Mouse (Mus musculus): ENCODE data around the gene Nol4l. TPM values are rescaled to one million over a fixed set of nuclear protein-coding genes. Genes with fewer than 3 reads are reported as not detected.
"Not testable (repeated sequence)": the region's sequence is repeated elsewhere in the genome, so short reads cannot be mapped to it uniquely, and the experiment has no call there.

Gene Nol4l
- polyA plus RNA-seq, 1 experiment from 2014 or later: 17.2 TPM

GRCm38 (mm10) chr2:153393045-153393444 is 136.7 kb downstream of the Nol4l start:
- no peak overlapping the region for H3K4me3 ChIP-seq
- no peaks in the 10 kb centered on the region for H3K27me3 ChIP-seq (ENCODE audit: low read depth, poor library complexity, severe bottlenecking)
- DNase-seq (ENCODE audit: low spot score): no peak
- peaks cover 99% of the 10 kb centered on the region for H3K36me3 ChIP-seq
- 95% methylated on average over 10 of the region's 10 CpGs for WGBS
- H3K9me3 ChIP-seq (replicated peaks): no peaks in the 10 kb centered on the region
- no peak overlapping the region for H3K27ac ChIP-seq
- no peaks in the 10 kb centered on the region for H3K4me1 ChIP-seq

GRCm38 (mm10) chr2:153389831-153390230 is 139.9 kb downstream of the Nol4l start:
- 96% methylated on average over 2 of the region's 2 CpGs for WGBS
- Histone ChIP-seq H3K4me3 (no peak overlapping the region), H3K36me3 (peaks cover 95% of the 10 kb centered on the region), H3K27me3 (ENCODE audit: low read depth, poor library complexity, severe bottlenecking) (no peaks in the 10 kb centered on the region), H3K4me1 (no peaks in the 10 kb centered on the region), H3K9me3 (replicated peaks) (no peaks in the 10 kb centered on the region), H3K27ac (no peak overlapping the region)
- no peak for DNase-seq (ENCODE audit: low spot score)

- H3K36me3 ChIP-seq: peaks cover 89% of the 10 kb centered on the region
- no peaks in the 10 kb centered on the region for H3K27me3 ChIP-seq (ENCODE audit: low read depth, poor library complexity, severe bottlenecking)
- 98% methylated on average over 1 of the region's 1 CpGs for WGBS
- no peaks in the 10 kb centered on the region for H3K9me3 ChIP-seq (replicated peaks)
- no peaks in the 10 kb centered on the region for H3K4me1 ChIP-seq
- no peak for DNase-seq (ENCODE audit: low spot score)
- no peak overlapping the region for H3K27ac ChIP-seq
- H3K4me3 ChIP-seq: no peak overlapping the region
Measured at GRCm38 (mm10) chr2:153380479-153380878, 149.3 kb downstream of the Nol4l start.

GRCm38 (mm10) chr2:153375380-153375779 is 154.4 kb downstream of the Nol4l start:
- Histone ChIP-seq H3K4me1 (no peaks in the 10 kb centered on the region), H3K9me3 (replicated peaks) (no peaks in the 10 kb centered on the region), H3K27me3 (ENCODE audit: low read depth, poor library complexity, severe bottlenecking) (no peaks in the 10 kb centered on the region), H3K27ac (no peak overlapping the region), H3K36me3 (peaks cover 67% of the 10 kb centered on the region), H3K4me3 (no peak overlapping the region)
- 90% methylated on average over 2 of the region's 2 CpGs for WGBS
- DNase-seq (ENCODE audit: low spot score): no peak

- H3K27me3 ChIP-seq (ENCODE audit: low read depth, poor library complexity, severe bottlenecking): no peaks in the 10 kb centered on the region
- H3K27ac ChIP-seq: no peak overlapping the region
- H3K36me3 ChIP-seq: peaks cover 74% of the 10 kb centered on the region
- H3K4me1 ChIP-seq: no peaks in the 10 kb centered on the region
- no peak overlapping the region for H3K4me3 ChIP-seq
- DNase-seq (ENCODE audit: low spot score): no peak
- no peaks in the 10 kb centered on the region for H3K9me3 ChIP-seq (replicated peaks)
Measured at GRCm38 (mm10) chr2:153370871-153371270, 158.9 kb downstream of the Nol4l start.

- WGBS: 94% methylated on average over 14 of the region's 14 CpGs
Measured at GRCm38 (mm10) chr2:153364531-153364930, 165.2 kb downstream of the Nol4l start.

GRCm38 (mm10) chr2:153361101-153361710 is 168.6 kb downstream of the Nol4l start:
- H3K36me3 ChIP-seq: peaks cover 97% of the 10 kb centered on the region
- H3K27ac ChIP-seq: no peak overlapping the region

More at GRCm38 (mm10) chr2:153364531-153364930, 165.2 kb downstream of the Nol4l start:
- DNase-seq (ENCODE audit: low spot score); H3K4me1 ChIP-seq; H3K27me3 ChIP-seq (ENCODE audit: low read depth, poor library complexity, severe bottlenecking); H3K27ac ChIP-seq; H3K9me3 ChIP-seq (replicated peaks); H3K4me3 ChIP-seq: not testable (repeated sequence)
- peaks cover 97% of the 10 kb centered on the region for H3K36me3 ChIP-seq

More at GRCm38 (mm10) chr2:153361101-153361710, 168.6 kb downstream of the Nol4l start:
- Histone ChIP-seq H3K4me3 (no peak overlapping the region), H3K4me1 (no peaks in the 10 kb centered on the region), H3K9me3 (replicated peaks) (no peaks in the 10 kb centered on the region), H3K27me3 (ENCODE audit: low read depth, poor library complexity, severe bottlenecking) (no peaks in the 10 kb centered on the region)
- DNase-seq (ENCODE audit: low spot score): no peak
- WGBS: 94% methylated on average over 1 of the region's 1 CpGs

Other genes with a start within 250 kb of the Nol4l start
- 4.8 and 5.4 TPM in 2 replicates for gene Kif3b, start 238.6 kb downstream of the Nol4l start, polyA plus RNA-seq (2016; fragmentation: Nextera tagmentation; extraction: Ambion mirVana)
- 17.0 and 17.2 TPM in 2 replicates for gene Asxl1, start 184.1 kb downstream of the Nol4l start, polyA plus RNA-seq (2016; fragmentation: Nextera tagmentation; extraction: Ambion mirVana)
- gene 4930404H24Rik, start 37.2 kb downstream of the Nol4l start, polyA plus RNA-seq (2016; fragmentation: Nextera tagmentation; extraction: Ambion mirVana): not detected in 2 replicates
- gene Commd7, start 102.8 kb upstream of the Nol4l start, polyA plus RNA-seq (2016; fragmentation: Nextera tagmentation; extraction: Ambion mirVana): 73.9 and 74.4 TPM in 2 replicates
- gene Dnmt3b, start 119.5 kb upstream of the Nol4l start, polyA plus RNA-seq (2016; fragmentation: Nextera tagmentation; extraction: Ambion mirVana): 26.1 and 26.2 TPM in 2 replicates
- not detected in 2 replicates for gene Dnmt3c, start 166.7 kb upstream of the Nol4l start, polyA plus RNA-seq (2016; fragmentation: Nextera tagmentation; extraction: Ambion mirVana)
- gene Mapre1, start 211.3 kb upstream of the Nol4l start, polyA plus RNA-seq (2016; fragmentation: Nextera tagmentation; extraction: Ambion mirVana): 256 and 264 TPM in 2 replicates
- gene Efcab8, start 250.0 kb upstream of the Nol4l start, polyA plus RNA-seq (2016; fragmentation: Nextera tagmentation; extraction: Ambion mirVana): 0.06 TPM in 1 of 2 replicates, not detected in the other